Mouse (Mus musculus) lung, embryonic 14.5 days (tissue): ENCODE measurements around the gene Ttc33. TPM values are rescaled to one million over a fixed set of nuclear protein-coding genes. Genes with fewer than 3 reads are reported as not detected.

Experiments
- ATAC-seq: fragments of 200-750 bp; cut with Nextera tagmentation; 2 replicates; pipeline ENCODE4 v1.8.0; 2017; ENCODE audit warnings: mild to moderate bottlenecking, moderate TSS enrichment, moderate library complexity; ENCODE audit not compliant: insufficient read depth
- DNase-seq: peaks from one replicate; pipeline ENCODE4 v3.0.0-alpha.2; 2015
- H3K27ac ChIP-seq: fragments of 300-500 bp; sonication (generic); 2 replicates; pipeline ENCODE4 v1.5.1; 2014; ENCODE audit warnings: low read depth, mild to moderate bottlenecking, moderate library complexity
- H3K27me3 ChIP-seq: fragments of 300-500 bp; sonication (generic); 2 replicates; pipeline ENCODE4 v1.6.1; 2014; ENCODE audit warnings: low read length, control low read depth; ENCODE audit not compliant: insufficient read depth
- H3K36me3 ChIP-seq: fragments of 300-500 bp; sonication (generic); 2 replicates; pipeline ENCODE4 v1.6.1; 2014; ENCODE audit warnings: control low read depth; ENCODE audit not compliant: insufficient read depth
- H3K4me1 ChIP-seq: fragments of 300-500 bp; sonication (generic); 2 replicates; pipeline ENCODE4 v1.6.1; 2014; ENCODE audit warnings: antibody characterized with exemption, control low read depth; ENCODE audit not compliant: insufficient read depth
- H3K4me2 ChIP-seq: fragments of 300-500 bp; sonication (generic); 2 replicates; pipeline ENCODE4 v1.6.1; 2014; ENCODE audit warnings: mild to moderate bottlenecking
- H3K4me3 ChIP-seq: fragments of 300-500 bp; sonication (generic); 2 replicates; pipeline ENCODE4 v1.5.1; 2014; ENCODE audit warnings: low read depth, low read length
- H3K9ac ChIP-seq: fragments of 300-500 bp; sonication (generic); 2 replicates; pipeline ENCODE4 v1.6.1; 2014
- H3K9me3 ChIP-seq: fragments of 300-500 bp; sonication (generic); 2 replicates; pipeline ENCODE4 v1.6.1; 2016; ENCODE audit warnings: low read depth, low read length, control low read depth
- CTCF ChIP-seq: IDR thresholded peaks from 2 replicates; pipeline ENCODE4 v1.5.1; 2016; ENCODE audit warnings: antibody characterized with exemption, low read depth
- WGBS: fragments of 180-500 bp; shearing (Covaris S2); extraction: QIAGEN DNeasy Blood & Tissue Kit; methylation state at CpG from one replicate; pipeline ENCODE4 v1.1.7; 2014; 5-methylcytosine and 5-hydroxymethylcytosine counted together
- polyA plus RNA-seq: library from polyadenylated mRNA; unstranded; fragments of >200 nt; fragmentation: Nextera tagmentation; extraction: Ambion mirVana; gene quantifications from 2 replicates; pipeline ENCODE4 v1.2.1, GENCODE M21; 2014

The Ttc33 gene
- polyA plus RNA-seq, 1 experiment from 2014 or later: 41.9 TPM

- WGBS: 54% methylated on average over 5 of the region's 5 CpGs
- no peak for DNase-seq
- Histone ChIP-seq H3K27ac (no peak overlapping the region), H3K4me1 (no peaks in the 10 kb centered on the region), H3K27me3 (no peaks in the 10 kb centered on the region), H3K9ac (no peak overlapping the region), H3K4me3 (no peak overlapping the region), H3K4me2 (no peak overlapping the region), H3K9me3 (no peaks in the 10 kb centered on the region), H3K36me3 (no peaks in the 10 kb centered on the region)
- ATAC-seq: no peak
- TF ChIP-seq CTCF: no peak
These were observed 74.9 kb downstream of the Ttc33 start for GRCm38 (mm10) chr15:5260183-5260582.

DNA sequence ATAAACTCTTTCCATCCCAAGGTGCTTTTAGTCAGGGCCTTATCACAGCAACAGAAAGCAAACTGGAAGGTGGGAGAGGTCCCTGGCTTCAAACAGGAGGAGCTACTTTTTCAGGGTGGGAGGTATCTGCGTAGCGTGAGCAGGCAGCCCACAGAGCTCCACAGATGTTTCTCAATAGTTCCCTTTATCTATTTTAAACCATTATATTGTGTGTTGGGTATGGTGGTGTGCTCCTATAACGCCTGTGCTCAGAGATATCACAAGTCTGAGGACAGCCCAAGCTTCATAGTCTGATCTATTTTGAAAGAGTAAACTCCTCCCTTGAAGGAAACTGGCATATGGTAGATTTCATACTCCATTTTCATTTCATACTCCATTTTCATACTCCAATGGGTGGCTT is 75.7 kb downstream of the Ttc33 start:
- Histone ChIP-seq H3K4me1 (no peaks in the 10 kb centered on the region), H3K9ac (no peak overlapping the region), H3K9me3 (no peaks in the 10 kb centered on the region), H3K36me3 (no peaks in the 10 kb centered on the region), H3K4me3 (no peak overlapping the region), H3K27ac (no peak overlapping the region), H3K4me2 (no peak overlapping the region), H3K27me3 (no peaks in the 10 kb centered on the region)
- DNase-seq: no peak
- WGBS: 79% methylated on average over 3 of the region's 3 CpGs
- no peak for ATAC-seq
- no peak for TF ChIP-seq CTCF

DNA sequence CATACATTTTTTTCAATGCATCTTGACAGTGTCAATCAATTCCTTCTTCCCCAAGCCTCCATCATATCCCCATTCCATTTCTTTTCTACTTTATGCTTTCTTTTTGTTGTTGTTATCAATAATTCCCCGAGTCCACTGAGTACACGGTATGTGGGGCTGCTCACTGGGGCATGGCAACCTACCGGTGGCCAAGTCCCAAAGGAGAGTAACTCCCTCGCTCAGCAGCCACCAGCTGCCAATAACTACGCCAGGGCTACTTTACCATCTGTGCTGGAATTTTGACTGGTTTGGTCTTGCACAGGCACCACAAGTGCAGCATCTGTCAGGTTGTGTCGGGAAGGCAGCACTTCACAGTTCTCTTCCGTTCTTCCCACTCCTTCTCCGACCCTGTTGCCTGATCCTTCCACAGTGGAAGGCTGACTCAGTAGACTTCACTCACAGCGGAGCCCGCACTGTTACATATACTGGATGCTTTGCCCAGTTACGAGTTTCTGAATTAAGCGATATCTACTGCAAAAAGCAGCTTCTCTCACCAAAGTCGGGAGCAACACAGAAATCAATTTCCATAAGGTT is 76.9 kb downstream of the Ttc33 start:
- Histone ChIP-seq H3K27ac (no peak overlapping the region), H3K4me3 (no peak overlapping the region), H3K4me2 (no peak overlapping the region), H3K27me3 (no peaks in the 10 kb centered on the region), H3K9ac (no peak overlapping the region), H3K9me3 (no peaks in the 10 kb centered on the region), H3K36me3 (no peaks in the 10 kb centered on the region), H3K4me1 (no peaks in the 10 kb centered on the region)
- TF ChIP-seq CTCF: no peak
- WGBS: 82% methylated on average over 13 of the region's 13 CpGs
- DNase-seq (no peak), ATAC-seq (no peak)

DNA sequence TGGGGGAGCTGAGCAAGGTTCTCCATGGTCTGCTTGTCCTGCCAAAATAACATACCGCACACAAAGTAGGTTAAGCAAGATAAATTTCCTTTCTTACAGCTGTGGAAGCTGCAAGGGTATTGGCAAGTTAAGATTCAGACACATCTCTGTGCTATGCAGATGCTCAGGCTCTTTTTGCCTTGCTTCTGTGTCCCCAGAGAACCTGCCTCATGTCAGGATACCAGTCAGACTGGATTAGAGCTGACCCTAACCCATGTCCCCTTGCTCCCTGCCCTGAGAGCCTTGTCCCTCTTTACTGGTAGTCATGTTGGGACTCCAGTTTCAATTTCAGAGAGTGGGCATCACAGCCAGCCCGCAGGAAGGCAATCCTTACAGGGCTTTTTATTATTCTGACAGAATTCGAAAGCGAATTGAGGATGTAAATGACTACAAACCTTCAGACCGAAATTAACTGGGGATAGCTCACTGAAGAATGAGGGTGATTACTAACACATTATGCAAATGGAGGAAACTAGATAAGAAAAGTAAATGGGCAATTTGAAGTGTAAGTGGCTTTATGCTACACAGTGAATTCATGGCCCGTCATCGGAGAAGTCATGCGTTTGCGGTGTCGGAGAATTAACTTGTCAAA is 77.7 kb downstream of the Ttc33 start:
- H3K4me1 ChIP-seq: no peaks in the 10 kb centered on the region
- ATAC-seq: no peak
- no peak overlapping the region for H3K4me3 ChIP-seq
- DNase-seq: no peak
- H3K27ac ChIP-seq: no peak overlapping the region
- H3K4me2 ChIP-seq: no peak overlapping the region
- no peaks in the 10 kb centered on the region for H3K9me3 ChIP-seq
- WGBS: 79% methylated on average over 10 of the region's 10 CpGs
- no peak for TF ChIP-seq CTCF
- H3K9ac ChIP-seq: no peak overlapping the region
- no peaks in the 10 kb centered on the region for H3K27me3 ChIP-seq
- H3K36me3 ChIP-seq: no peaks in the 10 kb centered on the region

DNA sequence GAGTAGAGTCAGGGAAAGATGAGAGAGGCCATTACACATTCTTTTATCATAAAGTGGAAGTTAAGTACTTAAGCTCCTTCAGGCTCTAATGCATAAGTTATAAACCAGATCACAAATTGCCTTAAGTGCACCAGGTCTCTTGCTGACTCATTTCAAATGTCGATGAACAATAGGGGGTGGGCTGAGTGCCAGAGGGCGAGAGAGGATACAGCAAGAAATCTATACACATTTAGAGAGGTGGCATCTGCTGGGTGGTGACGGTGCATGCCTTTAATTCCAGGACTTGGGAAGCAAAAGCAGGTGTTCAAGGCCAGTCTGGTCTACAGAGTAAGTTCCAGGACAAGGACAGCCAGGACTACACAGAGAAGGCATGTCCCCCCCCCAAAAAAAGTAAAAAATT is 80.8 kb downstream of the Ttc33 start:
- no peak overlapping the region for H3K4me2 ChIP-seq
- WGBS: 83% methylated on average over 3 of the region's 3 CpGs
- TF ChIP-seq CTCF: no peak
- no peaks in the 10 kb centered on the region for H3K36me3 ChIP-seq
- H3K9me3 ChIP-seq: no peaks in the 10 kb centered on the region
- no peaks in the 10 kb centered on the region for H3K27me3 ChIP-seq
- H3K4me3 ChIP-seq: no peak overlapping the region
- no peak overlapping the region for H3K27ac ChIP-seq
- no peak for DNase-seq
- H3K4me1 ChIP-seq: no peaks in the 10 kb centered on the region
- ATAC-seq: no peak
- H3K9ac ChIP-seq: no peak overlapping the region

Other genes with a start within 250 kb of the Ttc33 start
- 0.11 and 0.34 TPM in 2 replicates for gene C7, start 121.8 kb upstream of the Ttc33 start, polyA plus RNA-seq
- gene Card6, start 77.0 kb upstream of the Ttc33 start, polyA plus RNA-seq: 1.7 and 2.2 TPM in 2 replicates
- 683 and 808 TPM in 2 replicates for gene Rpl37, start 68.9 kb upstream of the Ttc33 start, polyA plus RNA-seq
- gene Prkaa1, start 41.7 kb upstream of the Ttc33 start, polyA plus RNA-seq: 22.3 and 23.3 TPM in 2 replicates
- 1.0 and 1.8 TPM in 2 replicates for gene Ptger4, start 58.7 kb downstream of the Ttc33 start, polyA plus RNA-seq